Mouse (Mus musculus): Measurements from ENCODE around the gene 4921509C19Rik. TPM values are rescaled to one million over a fixed set of nuclear protein-coding genes. Genes with fewer than 3 reads are reported as not detected.
"Not testable (repeated sequence)": the region's sequence is repeated elsewhere in the genome, so short reads cannot be mapped to it uniquely, and the experiment has no call there.

4921509C19Rik gene
- polyA plus RNA-seq, 1 experiment from 2014 or later, result not detected

DNA sequence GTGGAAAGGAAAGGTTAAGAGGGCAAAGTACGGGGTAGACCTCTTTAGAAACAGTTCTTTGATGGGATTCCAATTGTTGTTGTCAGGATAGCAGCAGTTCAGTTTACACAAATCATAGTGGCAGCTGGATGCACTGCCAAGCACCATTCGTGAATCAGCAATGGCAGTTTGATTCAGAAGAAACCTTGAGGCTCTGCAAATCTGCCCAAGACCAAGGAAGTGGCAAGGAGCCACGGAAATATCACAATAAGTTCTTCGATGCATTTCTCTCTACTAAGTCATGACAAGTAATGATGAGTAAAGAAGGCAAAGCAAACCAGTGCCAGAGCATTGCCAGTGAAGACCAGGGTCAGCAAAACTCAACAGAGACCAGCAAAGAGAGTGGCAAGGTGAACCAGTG is 41.0 kb downstream of the 4921509C19Rik start:
- not testable (repeated sequence) for DNase-seq; H3K27me3 ChIP-seq; H3K27ac ChIP-seq; H3K9me3 ChIP-seq (replicated peaks); H3K9ac ChIP-seq; H3K4me2 ChIP-seq; ATAC-seq (ENCODE audit: low read depth); H3K4me3 ChIP-seq (replicated peaks); H3K4me1 ChIP-seq (replicated peaks); H3K36me3 ChIP-seq
- WGBS (ENCODE audit: insufficient replicate concordance), result 40% methylated on average over 4 of the region's 4 CpGs

DNA sequence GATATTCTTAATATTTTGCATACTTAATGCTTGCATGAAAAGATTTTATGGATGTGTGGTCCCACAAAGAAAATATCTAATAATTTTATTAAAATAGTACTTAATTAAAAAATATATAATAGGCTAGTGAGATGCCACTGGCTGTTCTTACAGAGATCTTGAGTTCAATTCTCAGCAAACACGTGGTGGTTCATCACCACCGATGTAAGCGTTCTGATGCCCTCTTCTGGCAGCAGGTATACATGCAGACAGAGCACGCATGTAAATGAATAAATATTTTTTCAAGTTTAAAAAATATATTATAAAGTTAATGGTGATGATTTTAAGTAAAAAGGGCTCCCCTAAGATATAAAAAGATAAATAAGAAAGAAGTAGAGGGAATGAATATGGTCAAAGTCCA is 41.8 kb downstream of the 4921509C19Rik start:
- 39% methylated on average over 4 of the region's 4 CpGs for WGBS (ENCODE audit: insufficient replicate concordance)
- not testable (repeated sequence) for H3K9ac ChIP-seq

More for the DNA sequence above, 41.8 kb downstream of the 4921509C19Rik start:
- H3K4me2 ChIP-seq; H3K27ac ChIP-seq; H3K9me3 ChIP-seq (replicated peaks); H3K36me3 ChIP-seq; DNase-seq; H3K27me3 ChIP-seq; H3K4me1 ChIP-seq (replicated peaks); ATAC-seq (ENCODE audit: low read depth); H3K4me3 ChIP-seq (replicated peaks): not testable (repeated sequence)

Other genes starting within 250 kb of the 4921509C19Rik start
- gene Nsfl1c, start 18.0 kb upstream of the 4921509C19Rik start, polyA plus RNA-seq (2015; fragmentation: Nextera tagmentation; extraction: Ambion mirVana), result 99.8 and 107 TPM in 2 replicates
- 178 and 198 TPM in 2 replicates for gene Fkbp1a, start 66.3 kb upstream of the 4921509C19Rik start, polyA plus RNA-seq (2015; fragmentation: Nextera tagmentation; extraction: Ambion mirVana)
- 0.25 and 0.33 TPM in 2 replicates for gene Sdcbp2, start 96.5 kb upstream of the 4921509C19Rik start, polyA plus RNA-seq (2015; fragmentation: Nextera tagmentation; extraction: Ambion mirVana)
- gene Snph, start 156.4 kb upstream of the 4921509C19Rik start, polyA plus RNA-seq (2015; fragmentation: Nextera tagmentation; extraction: Ambion mirVana), result 0.06 TPM in 1 of 2 replicates, not detected in the other
- not detected in 2 replicates for gene Rad21l, start 192.4 kb upstream of the 4921509C19Rik start, polyA plus RNA-seq (2015; fragmentation: Nextera tagmentation; extraction: Ambion mirVana)
- 0.07 TPM in 2 replicates for gene Tmem74b, start 225.9 kb upstream of the 4921509C19Rik start, polyA plus RNA-seq (2015; fragmentation: Nextera tagmentation; extraction: Ambion mirVana)

All from liver, embryonic 13.5 days (tissue).